Mouse (Mus musculus) megakaryocyte progenitor cell, adult 5-6 weeks (primary cell): ENCODE results near the gene Nudt5. TPM values are rescaled to one million over a fixed set of nuclear protein-coding genes. Genes with fewer than 3 reads are reported as not detected.
A peak's percentile ranks its signal among the peaks of the same experiment; 100 is the strongest.

Experiments used
- ATAC-seq: replicated peaks from 2 replicates; pipeline ENCODE4 v1.8.0; 2016; ENCODE audit warnings: mild to moderate bottlenecking, moderate TSS enrichment, inconsistent platforms; ENCODE audit not compliant: poor library complexity
- total RNA-seq, 2 experiments: library from RNA; stranded (forward) in 1 of 2; stranded (reverse) in 1 of 2; fragments of 157-497, 149-512 nt in 1 of 2; fragments of 200-1000 nt in 1 of 2; gene quantifications; 2 replicates each; pipeline versions ENCODE4 v1.2.3 to v1.2.4; 2015 to 2017

Gene Nudt5
- 70.6 and 70.7 TPM in 2 replicates for total RNA-seq (2015)
- 60.8 and 78.6 TPM in 2 replicates for total RNA-seq (2017)

DNA sequence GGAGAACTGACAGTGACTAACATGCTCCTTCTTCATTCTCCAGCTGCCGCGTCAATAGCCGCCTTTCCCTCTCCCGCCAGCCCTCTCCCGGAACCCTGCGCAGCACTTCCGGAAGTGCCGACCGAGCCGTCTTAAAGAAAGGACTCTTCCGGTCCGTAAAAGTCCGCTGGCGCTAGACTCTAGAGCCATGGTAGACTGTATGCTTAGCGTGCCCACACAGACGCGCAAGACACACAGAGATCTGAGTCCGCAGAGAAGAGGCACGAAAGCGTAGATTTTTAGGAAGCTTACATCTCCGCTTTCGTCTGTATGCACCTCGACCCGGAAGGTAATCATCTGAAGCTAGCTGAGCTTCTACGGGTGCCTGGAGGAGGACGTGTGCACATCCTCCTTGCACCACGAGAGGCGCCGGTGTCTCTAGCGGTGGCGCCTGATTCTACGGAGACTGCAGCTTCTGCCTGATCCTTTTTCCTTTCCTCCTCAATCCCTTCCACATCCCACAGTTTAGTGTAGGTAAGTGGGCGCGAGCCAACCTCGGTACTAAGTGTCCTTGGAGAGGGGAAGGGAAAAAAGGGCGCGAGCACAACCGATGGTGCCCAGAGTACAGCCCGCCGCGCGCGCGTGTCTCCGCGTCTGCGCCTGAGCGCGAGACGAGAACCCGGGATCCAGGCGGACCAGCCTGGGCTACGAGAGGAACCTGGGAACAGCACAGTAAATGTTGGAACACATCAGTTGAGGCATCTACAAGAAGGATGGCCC lies at the start of gene Nudt5, which contains the start of gene Cdc123:
Gene Nudt5, plus strand, starts transcription at position 147 of the 759 bp plus-strand sequence.
Gene Cdc123, minus strand, starts transcription at position 292 of the 759 bp plus-strand sequence.
- peak; percentile 97 for ATAC-seq

DNA sequence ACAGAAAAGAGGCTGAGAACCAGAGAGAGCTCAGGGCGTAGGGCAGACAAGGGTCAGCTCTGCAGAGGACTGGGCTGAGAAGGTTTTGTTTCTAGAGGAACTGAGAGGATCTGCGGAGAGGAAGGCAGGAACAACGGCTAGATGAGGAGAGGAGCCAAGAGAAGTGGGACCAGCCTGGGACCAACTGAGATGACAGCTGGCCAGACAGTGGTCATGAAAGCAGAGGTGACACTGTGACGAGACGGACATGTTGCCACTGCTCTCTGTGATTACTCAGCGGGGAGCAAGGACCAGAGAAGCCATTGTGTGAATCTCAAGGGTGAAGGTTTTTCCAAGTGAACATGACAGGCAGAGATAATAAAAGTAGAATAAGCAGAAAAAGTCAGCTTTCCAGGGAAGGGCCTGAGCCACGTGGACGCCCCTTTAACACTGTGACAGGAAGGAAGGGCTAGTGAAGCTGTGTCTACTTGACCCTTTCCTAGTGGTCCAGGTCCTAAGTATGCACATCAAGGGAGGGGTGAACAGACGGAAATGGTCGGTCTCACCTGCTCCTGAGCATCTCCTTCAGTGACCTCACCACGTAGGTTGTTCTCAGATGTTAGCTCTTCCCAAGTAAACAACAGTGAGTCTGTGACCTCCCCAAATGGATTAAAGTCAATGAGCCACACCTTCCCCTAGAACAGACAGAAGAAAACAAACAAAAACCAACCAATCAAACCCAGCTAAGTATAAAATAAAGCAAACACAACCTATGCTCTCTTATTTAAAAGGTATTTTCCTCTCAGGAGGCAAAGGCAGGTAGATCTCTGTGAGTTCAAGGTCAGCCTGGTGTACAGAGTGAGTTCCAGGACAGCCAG lies 46.8 kb upstream of the Nudt5 start:
- no peak for ATAC-seq

DNA sequence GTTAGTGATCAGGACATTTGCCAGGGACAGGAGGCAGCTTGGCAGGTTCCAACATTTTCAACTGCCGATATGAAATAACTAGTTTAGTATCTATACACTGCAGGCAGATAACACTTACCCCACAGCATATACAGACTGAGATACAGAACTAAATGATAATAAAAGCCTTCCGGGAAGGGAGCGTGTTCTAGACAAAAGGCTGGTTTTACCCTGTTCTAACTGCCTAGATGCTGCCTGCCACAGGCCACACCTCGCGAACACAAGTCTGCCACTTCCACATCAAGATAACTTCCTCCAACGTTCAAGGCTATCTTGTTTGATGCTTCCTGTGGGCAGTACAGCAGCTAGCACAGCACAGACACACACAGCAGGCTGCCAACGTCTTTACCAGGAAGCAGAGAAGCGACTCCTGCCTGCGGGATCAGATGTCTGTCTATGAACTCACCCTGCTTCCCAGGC lies 43.6 kb upstream of the Nudt5 start:
- ATAC-seq = peak; percentile 87

DNA sequence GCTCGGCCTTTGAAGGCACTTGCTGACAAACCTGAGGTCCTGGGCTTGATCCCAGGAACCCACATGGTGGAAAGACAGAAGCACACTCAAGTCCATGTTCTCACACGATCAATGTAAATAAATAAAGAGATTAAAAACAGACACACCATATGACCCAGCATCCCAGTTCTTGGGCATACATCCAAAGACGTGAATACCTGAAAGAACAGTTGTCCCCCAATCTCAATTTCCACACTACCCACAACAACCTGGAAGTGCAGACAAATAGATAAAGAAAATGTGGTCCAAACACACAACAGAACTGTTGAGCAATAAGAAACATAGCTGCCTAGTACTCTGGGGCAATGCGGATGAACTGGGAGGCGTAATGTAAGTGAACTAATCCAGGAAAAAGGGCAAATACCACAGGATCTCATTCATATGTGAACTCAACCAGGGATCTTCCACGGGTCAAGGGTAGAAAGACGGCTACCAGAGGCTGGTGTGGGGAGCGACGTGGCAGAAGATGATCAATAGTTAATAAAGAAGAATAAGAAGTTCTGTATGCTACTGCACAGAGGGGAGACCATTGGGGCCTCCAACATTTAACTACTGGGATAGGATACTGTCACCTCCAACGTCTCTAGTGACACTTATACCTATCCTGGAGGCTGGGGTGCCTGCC lies 42.8 kb upstream of the Nudt5 start:
- peak; percentile 18 for ATAC-seq

DNA sequence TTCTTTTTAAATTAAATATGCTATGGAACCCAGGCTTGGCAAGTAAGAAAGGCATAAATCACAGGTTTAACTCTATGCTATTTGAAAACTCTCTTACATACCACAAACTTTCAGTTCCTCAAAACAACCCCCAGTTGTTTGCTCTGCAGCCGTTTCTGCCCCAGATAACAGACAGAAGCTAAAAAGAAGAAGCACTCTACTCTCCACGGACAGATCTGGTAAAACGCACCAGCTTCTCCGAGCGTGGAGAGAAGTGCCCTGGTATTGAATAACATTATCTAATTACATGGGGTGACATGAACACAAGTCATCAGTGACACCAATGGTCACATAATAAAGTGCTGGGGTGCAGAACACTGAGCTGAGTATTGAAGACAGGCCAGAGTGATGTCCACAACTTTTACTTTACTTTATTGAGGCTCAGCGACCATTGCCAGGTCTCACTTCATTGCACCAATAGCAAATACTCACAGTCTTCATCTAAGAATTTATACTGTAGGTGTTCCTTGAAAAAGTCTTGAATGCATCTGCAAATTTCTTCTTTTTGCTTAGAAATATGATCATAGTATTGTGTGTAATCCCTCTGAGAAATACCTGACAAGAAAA lies 40.3 kb upstream of the Nudt5 start:
- peak; percentile 48 for ATAC-seq

DNA sequence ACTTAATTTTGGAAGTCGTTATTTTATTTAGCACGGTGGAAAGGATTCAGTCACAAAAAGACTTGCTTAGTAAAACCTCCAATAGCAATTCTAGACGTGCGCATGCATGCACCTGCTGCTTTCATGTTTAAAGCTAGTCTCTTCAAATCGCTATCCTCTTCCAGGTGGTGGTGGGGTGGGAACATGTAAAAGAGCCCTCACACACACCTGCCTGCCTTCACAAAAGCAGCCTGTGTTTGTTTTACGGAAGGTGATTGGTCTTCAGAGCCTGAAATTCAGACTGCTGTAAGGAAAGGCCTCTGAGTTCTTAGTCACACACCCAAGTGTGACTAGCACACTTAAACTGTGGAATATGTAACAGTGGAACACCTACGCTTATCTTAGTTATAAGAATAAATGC lies 39.6 kb upstream of the Nudt5 start:
- ATAC-seq = no peak

DNA sequence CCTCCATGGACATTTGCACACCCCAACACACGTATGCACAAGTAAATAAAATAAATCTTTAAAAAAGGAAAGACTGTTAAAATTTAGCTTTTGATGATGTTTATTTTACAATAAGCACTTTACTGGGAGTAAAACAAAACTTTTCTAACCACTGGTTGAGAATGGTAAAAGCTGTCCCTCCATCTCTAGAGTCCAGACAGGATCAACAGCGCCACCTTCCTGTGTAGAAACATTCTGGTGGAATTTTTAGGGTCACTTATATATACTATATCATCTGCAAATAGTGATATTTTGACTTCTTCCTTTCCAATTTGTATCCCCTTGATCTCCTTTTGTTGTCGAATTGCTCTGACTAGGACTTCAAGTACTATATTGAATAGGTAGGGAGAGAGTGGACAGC lies 38.6 kb upstream of the Nudt5 start:
- ATAC-seq = peak; percentile 35; the same call in 1 of the 2 replicates

DNA sequence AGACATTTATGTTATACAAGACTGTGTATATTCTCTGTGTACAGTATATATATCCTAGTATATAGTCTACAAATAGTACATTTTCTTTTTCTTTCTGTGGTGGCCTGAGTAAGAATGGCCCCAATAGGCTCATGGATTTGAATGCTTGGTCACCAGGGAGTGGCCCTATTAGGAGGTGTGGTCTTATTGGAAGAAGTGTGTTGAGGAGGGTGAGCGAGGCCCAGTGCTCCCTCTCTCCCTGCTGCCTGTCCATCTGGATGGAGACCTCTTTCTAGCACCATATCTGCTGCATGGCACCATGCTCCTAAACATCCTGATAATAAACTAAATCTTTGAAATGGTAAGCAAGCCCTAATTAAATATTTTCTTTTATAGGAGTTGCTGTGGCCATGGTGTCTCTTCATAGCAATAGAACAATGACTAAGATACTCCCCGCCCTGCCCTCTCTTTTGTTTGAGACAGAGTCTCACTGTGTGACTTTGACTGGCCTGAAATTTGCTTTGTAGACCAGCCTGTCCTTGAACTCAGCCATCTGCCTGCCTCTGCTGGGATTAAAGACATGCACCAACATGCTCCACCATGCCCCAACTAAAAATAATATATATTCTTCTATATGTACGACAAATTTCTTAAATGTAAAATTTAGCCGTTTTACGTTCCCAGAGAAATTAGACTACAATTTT lies 34.6 kb upstream of the Nudt5 start:
- no peak for ATAC-seq

DNA sequence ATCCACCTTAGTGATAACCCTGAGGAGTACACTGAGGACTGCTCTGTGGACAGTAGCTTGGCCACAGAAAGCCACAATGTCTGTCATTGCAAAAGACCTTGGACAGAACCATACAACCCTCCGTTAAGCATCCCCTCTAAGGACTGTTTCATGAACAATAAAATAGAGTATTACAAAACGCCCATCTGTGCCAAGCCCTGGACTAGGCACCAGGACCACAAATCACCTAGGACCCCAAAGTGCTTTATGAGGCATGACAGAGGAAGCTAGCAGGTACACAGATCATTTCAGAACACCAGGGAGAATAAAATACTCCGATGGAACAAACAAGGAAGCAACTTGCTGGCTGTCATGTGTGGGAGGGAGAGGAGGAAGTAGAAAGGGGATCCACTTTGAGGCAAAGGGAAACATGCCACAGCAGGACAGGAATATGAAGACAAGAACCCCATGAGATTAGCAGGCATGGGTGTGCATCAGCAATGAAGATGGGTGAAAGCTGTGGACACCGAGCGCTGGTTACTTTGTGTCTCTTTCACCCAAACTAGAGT lies 33.5 kb upstream of the Nudt5 start:
- ATAC-seq = 0 out of 2 replicates have a peak, but pooled peaks have one; percentile 29

DNA sequence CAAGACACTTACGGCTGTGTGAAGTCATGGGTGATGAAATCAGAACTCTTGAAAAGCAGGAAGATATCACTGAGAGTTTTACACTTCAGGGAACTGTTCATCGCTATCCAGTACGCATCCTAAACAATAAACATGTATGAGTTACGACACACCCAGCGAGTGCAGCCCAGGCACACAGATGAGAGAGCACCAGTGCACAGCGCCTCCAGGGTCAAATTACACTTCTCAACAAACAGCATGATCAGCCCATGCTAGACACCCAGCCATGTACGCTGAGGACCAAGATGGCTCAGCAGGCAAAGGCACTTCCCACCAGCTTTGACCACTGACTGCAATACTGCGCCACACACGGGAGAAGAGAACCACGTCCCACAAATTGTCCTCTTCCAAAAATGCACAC lies 23.6 kb upstream of the Nudt5 start:
- ATAC-seq = no peak

DNA sequence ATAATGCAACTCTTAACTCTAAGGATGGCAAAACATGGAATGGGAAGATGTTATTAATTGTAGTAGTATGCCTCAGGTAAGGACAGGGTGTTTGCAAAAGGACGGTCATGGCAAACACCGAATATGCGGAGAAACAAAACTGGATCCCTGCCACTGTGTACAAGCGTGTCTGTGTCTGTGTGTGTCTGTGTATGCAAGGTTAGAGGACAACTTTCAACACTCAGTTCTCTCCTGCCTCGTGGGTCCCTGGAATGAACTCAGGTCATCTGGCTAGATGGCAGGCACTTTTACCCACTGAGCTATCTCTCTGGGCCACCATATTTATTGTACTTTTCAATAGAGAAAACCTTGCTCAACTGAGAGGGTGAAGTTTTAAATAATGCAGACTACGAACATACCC lies 22.4 kb upstream of the Nudt5 start:
- no peak for ATAC-seq

DNA sequence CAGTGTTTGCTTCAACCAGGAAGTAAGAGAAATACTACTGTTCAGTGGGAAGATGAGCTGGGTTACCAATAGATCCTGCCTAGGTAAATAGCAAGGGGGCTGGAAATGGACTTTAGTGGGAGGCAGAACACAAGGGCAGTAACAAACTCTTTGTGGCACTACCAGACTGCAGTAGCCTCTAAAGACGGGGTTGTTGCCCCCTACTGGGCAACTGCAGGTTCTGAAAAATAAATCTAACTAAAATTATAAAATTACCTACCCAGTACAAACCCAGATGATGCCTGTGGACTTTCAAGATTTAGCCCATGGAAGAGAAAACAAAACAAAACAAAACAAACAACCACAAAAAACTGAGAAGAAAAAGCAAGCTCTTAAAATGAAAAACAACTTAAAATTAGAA lies 20.6 kb upstream of the Nudt5 start:
- peak; percentile 79 for ATAC-seq

DNA sequence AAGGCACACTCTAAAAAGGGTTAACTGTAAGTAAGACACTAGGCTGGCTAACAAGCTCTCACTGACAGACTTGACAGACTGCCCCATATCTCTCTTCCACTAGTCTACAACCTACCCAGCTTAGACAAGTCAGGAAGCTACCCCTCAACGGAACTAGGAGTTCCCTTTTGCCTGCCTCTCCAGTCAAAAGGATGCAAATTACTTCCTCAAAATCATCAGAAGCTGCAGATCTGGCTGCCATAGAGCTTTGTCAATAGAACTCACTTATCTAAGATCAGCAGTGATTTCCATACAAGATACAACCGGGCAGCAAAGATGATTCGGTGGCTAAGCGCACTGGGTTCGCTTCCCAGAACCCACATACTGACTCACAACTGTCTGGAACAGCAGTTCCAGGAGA lies 20.1 kb upstream of the Nudt5 start:
- peak; percentile 83 for ATAC-seq

DNA sequence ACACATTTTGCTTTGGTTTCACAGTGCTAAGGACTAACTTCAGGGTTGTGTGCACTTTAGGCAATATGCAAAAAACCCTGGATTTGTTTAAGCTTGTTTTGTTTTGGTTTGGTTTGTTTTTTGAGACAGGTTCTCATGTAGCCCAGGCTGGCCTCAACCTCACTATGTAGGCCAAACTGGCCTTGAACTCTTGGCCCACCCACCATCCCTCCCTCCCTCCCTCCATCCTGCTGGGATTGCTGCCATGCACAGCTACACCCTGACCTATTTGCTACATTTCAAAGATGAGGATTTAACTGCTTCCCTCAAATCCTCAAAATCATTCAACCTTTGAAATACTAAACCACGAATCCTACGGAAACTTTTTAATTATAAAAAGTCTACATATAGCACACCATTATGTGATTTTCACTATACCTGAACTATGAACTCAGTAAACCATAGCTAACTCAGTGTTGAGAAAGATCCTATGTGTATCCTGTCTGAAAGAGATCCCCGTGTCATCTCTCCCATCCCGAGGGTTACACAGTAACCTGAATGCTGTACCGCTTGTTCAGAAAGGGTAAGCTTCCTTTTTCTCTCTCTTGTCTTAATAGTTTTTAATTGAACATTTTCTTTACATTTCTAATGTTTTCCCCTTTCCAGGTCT lies 19.4 kb upstream of the Nudt5 start:
- ATAC-seq = no peak

DNA sequence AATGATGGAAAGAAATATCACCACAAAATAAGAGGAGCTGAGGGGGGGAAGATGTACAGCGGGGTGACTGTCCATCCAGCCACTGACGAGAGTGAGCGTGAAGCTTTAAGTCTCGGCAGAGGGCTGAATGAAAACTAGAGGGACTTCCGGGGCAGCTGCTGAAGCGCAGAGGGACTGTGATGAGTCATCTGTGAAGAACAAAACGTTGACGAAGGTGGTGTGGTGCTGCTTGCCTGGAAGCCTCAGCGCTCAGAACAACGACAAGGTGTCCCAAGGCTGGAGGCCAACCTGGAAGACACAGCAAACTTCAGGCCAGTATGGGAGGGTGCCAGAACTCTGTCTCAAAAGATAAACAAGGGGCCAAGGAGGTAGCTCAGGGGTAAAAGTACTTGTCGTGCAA lies 4.0 kb upstream of the Nudt5 start:
- ATAC-seq = no peak

DNA sequence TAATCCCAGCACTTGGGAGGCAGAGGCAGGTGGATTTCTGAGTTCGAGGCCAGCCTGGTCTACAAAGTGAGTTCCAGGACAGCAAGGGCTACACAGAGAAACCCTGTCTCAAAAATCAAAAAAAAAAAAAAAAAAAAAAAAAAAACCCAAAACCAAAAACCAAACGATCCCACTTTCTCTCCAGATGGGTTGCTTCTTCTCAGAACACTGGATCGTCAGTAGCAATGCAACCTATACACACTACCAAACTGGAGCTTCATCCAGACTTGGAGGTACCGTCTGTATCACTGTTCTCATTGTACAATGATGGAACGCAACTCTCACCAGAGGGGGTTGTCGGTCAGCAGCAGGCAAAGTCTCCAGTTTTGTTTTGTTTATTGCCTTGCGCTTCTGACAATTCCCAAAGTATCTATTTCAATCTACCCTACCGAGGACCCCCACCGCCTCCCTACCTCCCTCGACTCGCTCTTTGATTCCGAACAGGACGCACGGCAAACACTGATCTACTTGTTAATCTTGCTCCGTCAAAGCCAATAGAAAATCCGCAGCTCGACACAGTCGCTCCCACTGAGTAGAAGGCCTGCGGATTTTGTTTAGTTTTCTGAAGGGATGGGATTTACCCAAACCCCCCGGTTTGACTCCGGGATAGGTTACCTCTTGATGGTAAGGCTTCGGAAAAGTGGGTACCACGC lies 492 bp upstream of the Nudt5 start:
- ATAC-seq = peak; percentile 17

DNA sequence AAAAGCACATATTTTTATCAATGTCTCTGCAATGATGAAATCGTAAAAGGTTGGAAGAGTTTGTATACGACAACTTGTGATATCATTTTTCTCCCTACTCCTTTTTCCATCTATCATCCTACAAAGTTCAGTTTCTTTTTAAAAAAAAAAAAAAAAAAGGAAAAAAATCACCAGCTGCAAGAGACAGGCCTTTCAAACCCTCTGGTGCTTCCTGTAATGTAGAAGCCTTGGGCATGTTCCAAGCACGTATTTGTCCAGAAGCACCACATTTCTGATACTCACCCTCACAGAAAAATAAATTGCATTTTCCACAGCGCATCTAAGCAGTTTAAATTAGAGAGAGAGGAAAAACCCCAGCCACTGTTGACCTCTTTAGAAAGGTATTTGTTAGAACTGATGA lies 1.0 kb downstream of the Nudt5 start:
- ATAC-seq = no peak

DNA sequence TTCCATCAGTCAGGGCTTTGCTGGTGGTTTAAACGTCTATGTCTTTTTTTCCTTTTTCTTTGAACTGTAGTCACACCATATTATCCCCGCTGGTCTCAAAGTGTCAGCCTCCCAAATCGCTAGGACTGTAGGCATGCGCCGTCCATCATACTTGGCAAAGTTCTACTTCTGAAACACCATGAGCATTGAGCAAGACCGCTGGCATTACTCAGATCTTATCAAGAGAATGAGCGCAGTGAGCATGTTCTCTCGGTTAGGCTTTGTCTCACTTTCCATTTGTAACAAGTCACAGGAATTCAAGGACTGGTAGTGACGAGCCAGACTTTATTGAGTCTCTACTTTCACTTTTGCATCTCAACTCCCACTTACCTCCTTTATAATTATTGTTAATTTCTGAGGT lies 6.3 kb downstream of the Nudt5 start:
- no peak for ATAC-seq

DNA sequence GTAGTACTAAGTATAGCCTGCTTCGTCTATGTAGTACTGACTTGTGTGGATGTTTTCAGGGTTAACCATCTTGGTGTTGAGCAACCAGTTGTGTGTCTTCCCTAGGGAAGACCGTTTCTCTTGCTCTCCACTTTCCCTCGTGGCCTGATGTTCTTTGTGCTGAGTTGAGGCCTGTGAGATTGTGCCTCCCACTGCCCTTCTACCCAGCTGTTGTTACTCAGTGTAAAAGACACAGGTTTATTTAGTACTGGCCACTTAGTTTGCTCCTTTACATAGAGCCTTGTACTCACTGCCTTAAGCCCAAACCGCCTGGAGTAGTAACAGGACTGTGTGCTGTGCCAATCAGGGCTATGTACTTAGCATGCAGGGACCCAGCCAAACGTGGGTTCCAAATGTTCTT lies 7.0 kb downstream of the Nudt5 start:
- no peak for ATAC-seq
